Mouse (Mus musculus) G1E (cell line): ENCODE measurements around the gene Cmip. TPM values are rescaled to one million over a fixed set of nuclear protein-coding genes. Genes with fewer than 3 reads are reported as not detected.

Experiments
- ATAC-seq: 2 replicates; pipeline ENCODE4 v1.8.0; 2016; ENCODE audit warnings: mild to moderate bottlenecking; ENCODE audit not compliant: insufficient number of reproducible peaks, poor library complexity, low FRiP score, severe bottlenecking; ENCODE audit errors: extremely low read depth
- DNase-seq: peaks from one replicate; pipeline ENCODE4 v3.0.0; 2012; ENCODE audit warnings: low spot score
- H3K27me3 ChIP-seq: 2 replicates; pipeline ENCODE4 v1.6.1; 2012; ENCODE audit warnings: mild to moderate bottlenecking, low read length, inconsistent platforms; ENCODE audit not compliant: insufficient read depth
- H3K36me3 ChIP-seq: replicated peaks from 2 replicates; pipeline ENCODE3; 2012; ENCODE audit warnings: mild to moderate bottlenecking, inconsistent platforms
- H3K4me1 ChIP-seq: 2 replicates; pipeline ENCODE4 v1.6.1; 2012; ENCODE audit warnings: low read depth, low read length, inconsistent platforms, mixed read lengths; ENCODE audit not compliant: insufficient read depth
- H3K4me3 ChIP-seq: 2 replicates; pipeline ENCODE4 v1.5.1; 2012; ENCODE audit warnings: low read depth, mild to moderate bottlenecking, inconsistent platforms, low read length, moderate library complexity, mixed read lengths
- H3K9me3 ChIP-seq: replicated peaks from 2 replicates; pipeline ENCODE4 v1.6.1; 2012; ENCODE audit warnings: inconsistent platforms
- CTCF ChIP-seq: IDR thresholded peaks from 2 replicates; pipeline ENCODE4 v1.5.1; 2012; ENCODE audit warnings: low read depth, low read length, inconsistent platforms, mixed read lengths
- GATA1 ChIP-seq: IDR thresholded peaks from 2 replicates; pipeline ENCODE4 v1.6.1; 2012; ENCODE audit warnings: borderline replicate concordance, low read length, inconsistent platforms, mixed read lengths
- GATA2 ChIP-seq: IDR thresholded peaks from 2 replicates; pipeline ENCODE4 v1.6.1; 2012; ENCODE audit warnings: low read depth, low read length, inconsistent platforms, borderline replicate concordance
- POLR2AphosphoS5 ChIP-seq: IDR thresholded peaks from 2 replicates; pipeline ENCODE4 v1.6.1; 2012; ENCODE audit warnings: low read depth, low read length, inconsistent platforms; ENCODE audit not compliant: insufficient replicate concordance
- TAL1 ChIP-seq: conservative IDR thresholded peaks from 2 replicates; pipeline ENCODE4 v1.6.1; 2012; ENCODE audit warnings: low read depth, low read length, inconsistent platforms, mixed read lengths
- polyA plus RNA-seq: library from polyadenylated mRNA; stranded (reverse); fragments of >175 nt; gene quantifications from 2 replicates; pipeline ENCODE4 v1.2.3, GENCODE M21; 2012
- total RNA-seq, 2 experiments: library from RNA; stranded (forward) in 1 of 2; stranded (reverse) in 1 of 2; fragments of 200-1000 nt in 1 of 2; fragments of >200 nt in 1 of 2; fragmentation: Nextera tagmentation in 1 of 2; gene quantifications; 2 replicates each; pipeline ENCODE4 v1.2.3; 2014 to 2017

Gene Cmip
- total and polyA plus RNA-seq, 3 experiments, result 5.8 to 88.8 (median 65.3) TPM

DNA sequence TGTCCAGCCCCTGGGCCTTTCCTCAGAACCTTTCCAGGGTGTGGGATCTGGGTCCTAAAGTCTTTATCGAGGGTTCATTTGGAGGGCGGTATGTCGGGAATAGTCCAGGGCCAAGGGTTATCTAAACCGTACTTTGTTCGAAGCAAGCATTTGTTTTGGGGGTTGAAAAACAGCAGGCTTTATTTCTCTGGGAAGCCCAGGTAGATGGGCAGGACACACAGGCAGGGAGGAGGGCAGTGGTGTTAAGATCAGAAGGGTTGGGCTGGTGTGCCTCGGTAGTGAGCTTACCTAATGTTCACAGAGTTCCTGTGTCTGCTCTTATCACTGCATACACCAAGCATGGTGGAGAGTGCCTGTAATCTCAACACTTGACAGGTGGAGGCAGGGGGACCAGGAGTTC is 183.9 kb downstream of the Cmip start:
- no peaks in the 10 kb centered on the region for H3K4me1 ChIP-seq
- DNase-seq (no peak), ATAC-seq (no peak)
- H3K9me3 ChIP-seq, result no peaks in the 10 kb centered on the region
- no peak for TF ChIP-seq CTCF
- TF ChIP-seq GATA1, result no peak
- no peak for TF ChIP-seq TAL1
- TF ChIP-seq GATA2, result no peak
- TF ChIP-seq POLR2AphosphoS5, result no peak
- H3K27me3 ChIP-seq, result no peaks in the 10 kb centered on the region
- H3K36me3 ChIP-seq, result peaks cover 84% of the 10 kb centered on the region
- H3K4me3 ChIP-seq, result no peak overlapping the region

DNA sequence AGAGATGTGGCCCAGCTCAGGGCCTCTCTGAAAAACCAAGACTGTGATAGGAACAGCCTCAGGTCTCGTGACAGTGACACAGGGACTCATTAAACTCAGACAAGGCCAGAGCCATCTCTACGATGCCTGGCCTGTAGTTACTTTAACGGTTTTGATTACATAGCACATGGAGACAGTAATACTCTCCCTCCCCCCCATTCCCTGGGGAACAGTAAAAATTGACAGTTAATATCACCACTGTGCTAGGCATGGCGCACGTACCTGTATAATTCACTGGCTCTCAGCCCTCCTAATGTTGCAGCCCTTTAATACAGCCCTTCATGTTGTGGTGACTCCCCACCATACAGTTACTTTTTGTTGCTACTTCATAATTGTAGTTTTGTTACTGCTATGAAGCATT is 188.6 kb downstream of the Cmip start:
- TF ChIP-seq CTCF, result no peak
- TF ChIP-seq POLR2AphosphoS5, result no peak
- TF ChIP-seq GATA2, result no peak
- no peak for TF ChIP-seq GATA1
- no peak for TF ChIP-seq TAL1
- peaks cover 82% of the 10 kb centered on the region for H3K36me3 ChIP-seq
- ATAC-seq, result no peak

DNA sequence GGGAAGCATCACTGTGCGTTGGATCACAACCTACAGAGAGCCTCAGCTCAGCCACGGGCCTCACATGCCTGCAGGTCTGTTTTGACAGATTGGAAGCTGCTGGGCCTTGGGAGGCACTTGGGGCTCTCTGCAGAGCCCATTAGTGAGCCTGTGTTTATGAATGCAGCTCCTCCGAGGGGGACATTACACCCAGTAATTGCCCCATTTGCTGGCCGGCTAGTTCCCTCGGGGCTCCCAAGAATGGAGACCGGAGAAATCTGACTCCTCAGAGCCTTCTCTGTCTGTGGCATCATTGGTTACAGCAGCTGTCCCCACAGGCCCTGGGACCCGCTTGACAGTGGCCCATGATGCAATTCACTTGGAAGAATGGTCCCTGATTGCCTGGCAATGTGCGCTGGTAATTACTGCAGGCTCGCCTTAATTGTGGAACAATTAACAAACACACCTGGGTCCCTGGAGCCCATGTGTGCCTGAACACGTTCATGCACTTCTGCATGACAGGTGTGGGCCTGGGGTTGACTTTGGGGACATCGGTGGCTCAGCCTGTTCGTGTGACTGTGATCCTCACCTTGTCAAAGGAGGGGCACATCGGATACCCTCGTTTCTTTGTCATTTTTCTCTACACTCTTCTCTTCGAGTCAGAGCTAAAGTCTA is 189.6 kb downstream of the Cmip start:
- no peak for DNase-seq
- TF ChIP-seq GATA2, result no peak
- no peak for TF ChIP-seq GATA1
- TF ChIP-seq CTCF, result no peak
- no peak for TF ChIP-seq POLR2AphosphoS5
- no peak for TF ChIP-seq TAL1
- Histone ChIP-seq H3K4me3 (no peak overlapping the region), H3K36me3 (peaks cover 86% of the 10 kb centered on the region), H3K9me3 (no peaks in the 10 kb centered on the region), H3K4me1 (no peaks in the 10 kb centered on the region), H3K27me3 (no peaks in the 10 kb centered on the region)
- ATAC-seq, result no peak

More for the DNA sequence above, 188.6 kb downstream of the Cmip start:
- H3K9me3 ChIP-seq, result no peaks in the 10 kb centered on the region
- DNase-seq, result no peak
- no peaks in the 10 kb centered on the region for H3K4me1 ChIP-seq
- no peaks in the 10 kb centered on the region for H3K27me3 ChIP-seq
- no peak overlapping the region for H3K4me3 ChIP-seq

DNA sequence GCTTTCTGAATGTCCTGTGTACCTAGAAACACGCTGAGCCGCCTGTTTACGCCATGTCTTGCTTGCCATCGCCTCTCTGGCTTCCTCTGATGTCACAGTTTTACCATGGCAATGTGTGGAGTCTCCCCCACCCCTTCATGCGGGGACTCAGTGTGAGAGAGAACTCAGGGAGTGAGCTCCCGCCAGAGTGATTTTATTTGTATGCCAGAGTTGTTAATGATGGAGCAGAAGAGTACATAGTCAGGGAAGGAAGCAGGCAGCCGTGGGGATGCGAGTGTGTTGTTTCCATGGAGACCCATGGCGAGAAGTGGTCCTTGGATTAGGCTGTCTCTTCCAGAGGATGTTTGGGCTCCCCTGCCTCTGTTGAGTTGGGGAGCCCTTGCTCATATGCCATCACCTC is 194.2 kb downstream of the Cmip start:
- peaks cover 98% of the 10 kb centered on the region for H3K36me3 ChIP-seq
- no peak for ATAC-seq
- no peaks in the 10 kb centered on the region for H3K27me3 ChIP-seq
- DNase-seq, result no peak
- no peaks in the 10 kb centered on the region for H3K9me3 ChIP-seq
- H3K4me3 ChIP-seq, result no peak overlapping the region
- no peaks in the 10 kb centered on the region for H3K4me1 ChIP-seq
- TF ChIP-seq CTCF, result no peak
- TF ChIP-seq GATA1, result no peak
- no peak for TF ChIP-seq POLR2AphosphoS5
- TF ChIP-seq TAL1, result no peak
- TF ChIP-seq GATA2, result no peak

DNA sequence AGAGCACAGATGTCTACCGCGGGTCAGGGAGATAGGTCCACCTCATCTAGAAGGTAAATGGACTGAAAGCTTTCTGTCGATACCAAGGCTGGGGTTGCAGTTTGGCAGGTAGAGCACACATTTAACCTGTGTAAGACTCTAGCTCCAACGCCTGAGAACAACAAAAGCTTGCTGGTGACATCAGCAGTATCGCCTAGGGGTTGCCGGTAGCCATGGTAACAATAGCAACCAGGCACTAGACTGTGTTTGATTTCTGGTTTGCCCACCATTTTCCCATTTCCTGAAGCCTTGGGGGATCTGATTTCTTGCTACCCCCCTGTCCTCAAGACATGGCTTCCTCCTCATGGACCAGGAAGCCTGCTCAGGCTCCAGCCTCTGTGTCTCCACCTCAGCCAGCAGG is 197.1 kb downstream of the Cmip start:
- ATAC-seq (no peak), DNase-seq (no peak)
- Histone ChIP-seq H3K9me3 (no peaks in the 10 kb centered on the region), H3K27me3 (no peaks in the 10 kb centered on the region), H3K4me1 (no peaks in the 10 kb centered on the region), H3K4me3 (no peak overlapping the region), H3K36me3 (peaks cover 99% of the 10 kb centered on the region)
- TF ChIP-seq POLR2AphosphoS5, result no peak
- TF ChIP-seq TAL1, result no peak
- no peak for TF ChIP-seq CTCF
- TF ChIP-seq GATA1, result no peak
- no peak for TF ChIP-seq GATA2

DNA sequence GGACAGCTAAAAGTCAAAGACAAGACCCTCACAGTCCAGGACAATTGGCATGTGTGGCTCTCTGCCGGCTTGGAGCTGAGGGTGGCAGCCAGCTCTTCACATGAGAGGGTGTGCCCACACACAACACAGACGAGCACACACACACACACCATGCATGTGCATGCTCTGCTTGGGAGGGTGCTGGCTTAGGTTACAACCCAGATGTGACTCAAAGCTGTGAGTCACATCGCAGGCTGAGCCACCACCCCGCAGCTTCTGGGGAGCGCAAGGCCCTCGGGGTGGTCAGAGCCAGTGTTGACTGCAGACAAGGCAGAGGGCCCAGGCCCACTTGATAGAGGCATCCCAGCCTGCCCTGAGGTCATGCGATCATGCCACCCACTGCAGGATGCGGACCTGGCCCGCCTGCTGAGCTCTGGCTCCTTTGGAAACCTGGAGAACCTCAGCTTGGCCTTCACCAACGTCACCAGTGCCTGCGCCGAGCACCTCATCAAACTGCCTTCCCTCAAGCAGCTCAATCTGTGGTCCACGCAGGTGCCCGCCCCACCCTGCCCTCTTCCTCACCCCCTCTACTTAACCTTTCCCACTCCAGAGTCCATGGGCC is 197.8 kb downstream of the Cmip start:
- DNase-seq (no peak), ATAC-seq (no peak)
- peaks cover 97% of the 10 kb centered on the region for H3K36me3 ChIP-seq
- H3K27me3 ChIP-seq, result no peaks in the 10 kb centered on the region
- no peaks in the 10 kb centered on the region for H3K4me1 ChIP-seq
- TF ChIP-seq GATA1 (no peak), GATA2 (no peak), TAL1 (no peak), CTCF (no peak), POLR2AphosphoS5 (no peak)
- no peaks in the 10 kb centered on the region for H3K9me3 ChIP-seq
- H3K4me3 ChIP-seq, result no peak overlapping the region

DNA sequence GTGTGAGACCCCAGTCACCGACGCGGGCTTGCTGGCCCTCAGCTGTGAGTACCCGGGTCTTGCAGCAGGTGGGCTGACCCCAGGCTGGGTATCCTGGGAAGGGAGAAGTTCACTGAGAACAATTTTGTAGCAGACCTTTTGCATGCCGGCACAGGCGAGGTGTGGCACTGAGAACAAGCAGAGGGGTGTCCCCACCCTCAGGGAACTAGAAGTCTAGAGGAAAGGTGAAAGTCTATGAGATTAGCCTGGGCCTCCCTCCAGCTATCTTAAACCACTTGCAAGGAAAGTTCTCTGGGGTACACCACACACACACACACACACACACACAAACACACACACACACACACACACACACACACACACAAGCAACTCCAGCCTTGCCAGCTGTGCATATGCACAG is 198.8 kb downstream of the Cmip start:
- no peaks in the 10 kb centered on the region for H3K9me3 ChIP-seq
- DNase-seq, result no peak
- peaks cover 95% of the 10 kb centered on the region for H3K36me3 ChIP-seq
- no peak overlapping the region for H3K4me3 ChIP-seq
- ATAC-seq, result no peak
- TF ChIP-seq CTCF, result no peak
- TF ChIP-seq TAL1, result no peak
- no peak for TF ChIP-seq GATA2
- TF ChIP-seq GATA1, result no peak
- no peak for TF ChIP-seq POLR2AphosphoS5
- H3K27me3 ChIP-seq, result no peaks in the 10 kb centered on the region
- H3K4me1 ChIP-seq, result no peaks in the 10 kb centered on the region
